Mouse (Mus musculus): ENCODE results near the gene D10Jhu81e.
"Not testable (repeated sequence)": the region's sequence is repeated elsewhere in the genome, so short reads cannot be mapped to it uniquely, and the experiment has no call there.

Gene D10Jhu81e

DNA sequence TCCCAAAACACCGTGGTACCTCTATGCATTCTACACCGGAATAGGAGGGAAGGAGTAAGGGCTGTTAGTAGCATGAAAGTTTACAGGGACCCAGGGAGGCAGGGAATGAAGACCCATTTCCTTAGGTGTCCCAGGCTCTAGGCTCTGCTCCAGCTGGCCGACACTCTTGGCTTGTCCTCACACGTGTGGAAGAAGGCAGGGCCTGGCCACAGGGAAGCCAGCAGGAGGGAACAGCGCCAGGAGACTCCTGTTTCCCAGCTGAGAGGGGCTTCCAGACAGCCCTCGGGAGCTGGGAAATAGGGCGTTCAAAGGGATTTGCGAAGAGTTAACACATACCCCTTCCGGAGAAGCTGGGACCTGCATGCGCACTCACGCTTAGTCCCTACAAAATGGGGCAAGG, 40.2 kb downstream of the D10Jhu81e start:
- DNase-seq (ENCODE audit: low read depth, low spot score): no peak

GRCm38 (mm10) chr10:78128647-78129046, 40.9 kb downstream of the D10Jhu81e start:
- no peak for DNase-seq (ENCODE audit: low read depth, low spot score)

DNA sequence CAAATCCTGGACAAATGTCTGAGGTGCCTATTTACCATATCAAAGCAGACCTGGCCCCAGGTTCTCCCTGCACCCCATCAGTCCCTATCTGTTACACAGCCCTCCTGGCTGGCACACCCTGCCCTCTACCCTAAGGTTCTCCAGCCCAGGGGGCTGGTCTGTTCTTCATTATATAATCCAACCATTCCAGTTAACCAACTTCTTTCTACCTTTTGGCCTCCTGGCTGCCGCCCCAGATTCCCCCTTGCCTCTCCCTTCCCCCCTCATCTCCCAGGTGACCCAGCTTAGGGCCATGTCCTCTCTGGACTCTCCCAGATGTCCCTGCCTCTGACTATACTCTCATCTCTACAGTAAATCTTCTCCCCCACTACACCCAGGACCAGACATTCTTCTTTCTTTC, 41.7 kb downstream of the D10Jhu81e start:
- no peak for DNase-seq (ENCODE audit: low read depth, low spot score)

DNA sequence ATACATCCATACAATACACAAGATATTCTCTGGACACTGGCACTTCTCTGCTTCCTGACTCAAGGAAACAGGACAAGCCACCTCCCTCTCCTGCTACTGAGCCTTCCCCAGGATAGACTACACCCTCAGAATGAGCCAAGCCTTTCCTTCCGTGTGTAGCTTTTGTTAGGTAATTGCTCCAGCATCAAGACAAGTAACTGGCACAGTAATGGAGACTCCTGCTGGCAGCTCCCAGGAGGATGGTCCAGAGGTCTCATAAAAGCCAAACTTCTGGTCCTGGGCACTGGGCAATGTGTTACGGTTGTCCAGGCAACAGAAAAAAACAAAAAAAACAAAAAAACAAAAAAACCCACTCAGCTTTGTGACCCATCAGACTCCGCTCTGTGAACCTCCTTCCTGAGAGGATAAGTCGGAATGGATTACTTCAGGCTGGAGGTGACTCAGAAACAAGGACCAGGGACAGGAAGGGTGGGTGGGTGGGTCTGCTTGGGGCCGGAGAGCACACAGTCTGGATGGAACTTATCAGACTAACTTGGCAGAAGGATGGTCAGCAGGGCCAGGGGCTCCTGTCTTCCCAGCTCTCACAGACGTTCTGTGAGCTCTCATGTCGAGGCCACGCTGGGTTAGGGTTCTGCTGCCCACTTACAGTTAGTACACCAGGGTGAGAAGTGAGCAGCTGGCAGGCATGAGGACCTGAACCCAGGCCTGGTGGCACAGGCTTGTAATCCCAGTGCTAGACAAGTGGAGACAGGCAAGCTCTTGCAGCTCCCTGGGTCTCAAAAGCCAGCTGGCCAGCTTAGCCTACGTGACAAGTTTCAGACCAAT, 42.3 kb downstream of the D10Jhu81e start:
- no peak for DNase-seq (ENCODE audit: low read depth, low spot score)

GRCm38 (mm10) chr10:78126311-78126710, 43.3 kb downstream of the D10Jhu81e start:
- no peak for DNase-seq (ENCODE audit: low read depth, low spot score)

- DNase-seq (ENCODE audit: low read depth, low spot score): not testable (repeated sequence)
These were observed 44.5 kb downstream of the D10Jhu81e start for GRCm38 (mm10) chr10:78125061-78125460.

- not testable (repeated sequence) for DNase-seq (ENCODE audit: low read depth, low spot score)
These were observed 45.4 kb downstream of the D10Jhu81e start for GRCm38 (mm10) chr10:78124137-78124536.

DNA sequence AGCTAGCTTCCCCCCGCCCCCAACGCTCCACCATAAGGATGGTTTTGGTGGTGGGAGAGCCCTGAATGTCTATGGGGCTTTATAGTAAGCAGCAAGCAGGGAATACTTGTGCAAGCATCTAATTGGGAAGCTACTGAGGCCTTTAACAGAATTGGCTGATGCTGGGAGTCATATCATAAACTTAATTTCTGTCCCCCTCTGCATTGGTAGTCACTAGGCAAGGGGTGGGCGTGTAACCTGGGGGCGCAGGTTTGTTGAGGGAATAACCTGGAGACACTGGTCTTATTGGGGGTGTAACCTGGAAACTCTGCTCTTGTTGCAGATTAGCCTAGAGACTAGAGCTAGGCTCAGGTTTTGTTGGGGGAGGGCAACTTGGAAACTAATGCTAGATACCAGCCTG, 50.2 kb downstream of the D10Jhu81e start:
- DNase-seq (ENCODE audit: low read depth, low spot score): no peak

- no peak for DNase-seq (ENCODE audit: low read depth, low spot score)
These were observed 54.4 kb downstream of the D10Jhu81e start for GRCm38 (mm10) chr10:78115153-78115552.

- DNase-seq (ENCODE audit: low read depth, low spot score): no peak
These were observed 55.0 kb downstream of the D10Jhu81e start for GRCm38 (mm10) chr10:78114521-78115092.

All from WW6 (cell line).